Mouse (Mus musculus) brain, embryonic 14.5 days (tissue): ENCODE data around the gene Sypl2. TPM values are rescaled to one million over a fixed set of nuclear protein-coding genes. Genes with fewer than 3 reads are reported as not detected.

Experiments
- DNase-seq: peaks from one replicate; pipeline ENCODE4 v3.0.0-alpha.2; 2011; ENCODE audit warnings: low read depth
- CTCF ChIP-seq: fragments of 200-500 bp; IDR thresholded peaks from 2 replicates; pipeline ENCODE4 v1.5.1; 2012; ENCODE audit warnings: inconsistent platforms, mild to moderate bottlenecking, moderate library complexity, borderline replicate concordance; ENCODE audit not compliant: insufficient read depth, insufficient read length; ENCODE audit errors: extremely low read depth
- POLR2A ChIP-seq: fragments of 200-500 bp; IDR thresholded peaks from 2 replicates; pipeline ENCODE4 v1.6.1; 2012; ENCODE audit warnings: mild to moderate bottlenecking, inconsistent platforms, borderline replicate concordance; ENCODE audit not compliant: poor library complexity, insufficient read depth, insufficient read length, severe bottlenecking; ENCODE audit errors: extremely low read depth
- polyA plus RNA-seq: library from polyadenylated mRNA; depleted of rRNA; stranded (reverse); fragments of >200 nt; gene quantifications from 2 replicates; pipeline ENCODE4 v1.2.3, GENCODE M21; 2012; rRNA removed

Sypl2 gene
- polyA plus RNA-seq, 1 experiment, result 1.0 TPM

- DNase-seq, result peak; percentile 21
- TF ChIP-seq POLR2A (no peak), CTCF (no peak)
Measured at GRCm38 (mm10) chr3:108167499-108167898, 58.9 kb downstream of the Sypl2 start.

GRCm38 (mm10) chr3:108166486-108167211, 59.8 kb downstream of the Sypl2 start:
- DNase-seq, result peak; percentile 88
- peak; percentile 45; the same call in 1 of the 2 replicates for TF ChIP-seq CTCF
- TF ChIP-seq POLR2A, result no peak

- no peak for TF ChIP-seq CTCF
- no peak for TF ChIP-seq POLR2A
- peak; percentile 35 for DNase-seq
Measured at GRCm38 (mm10) chr3:108165532-108166315, 60.7 kb downstream of the Sypl2 start.

- peak; percentile 91 for DNase-seq
Measured at GRCm38 (mm10) chr3:108164807-108165206, 61.6 kb downstream of the Sypl2 start.

GRCm38 (mm10) chr3:108164091-108164490, 62.4 kb downstream of the Sypl2 start:
- TF ChIP-seq POLR2A (no peak), CTCF (no peak)

More at GRCm38 (mm10) chr3:108164807-108165206, 61.6 kb downstream of the Sypl2 start:
- peak; percentile 99 for TF ChIP-seq CTCF
- no peak for TF ChIP-seq POLR2A

More at GRCm38 (mm10) chr3:108164091-108164490, 62.4 kb downstream of the Sypl2 start:
- no peak for DNase-seq

Other genes starting within 250 kb of the Sypl2 start
- 5.8 and 6.9 TPM in 2 replicates for gene Gstm2, start 240.2 kb downstream of the Sypl2 start, polyA plus RNA-seq
- gene Gstm1, start 208.7 kb downstream of the Sypl2 start, polyA plus RNA-seq, result 33.4 and 38.5 TPM in 2 replicates
- gene Gstm4, start 181.8 kb downstream of the Sypl2 start, polyA plus RNA-seq, result 13.2 and 15.3 TPM in 2 replicates
- gene Ampd2, start 140.0 kb downstream of the Sypl2 start, polyA plus RNA-seq, result 111 and 118 TPM in 2 replicates
- 0.05 and 0.18 TPM in 2 replicates for gene Gnat2, start 133.9 kb downstream of the Sypl2 start, polyA plus RNA-seq
- 79.0 and 86.6 TPM in 2 replicates for gene Gnai3, start 80.5 kb downstream of the Sypl2 start, polyA plus RNA-seq
- 1.5 and 2.6 TPM in 2 replicates for gene Gpr61, start 71.8 kb downstream of the Sypl2 start, polyA plus RNA-seq
- gene Amigo1, start 40.3 kb downstream of the Sypl2 start, polyA plus RNA-seq, result 19.5 and 25.0 TPM in 2 replicates
- 8.4 and 8.7 TPM in 2 replicates for gene Cyb561d1, start 25.4 kb downstream of the Sypl2 start, polyA plus RNA-seq
- gene Atxn7l2, start 15.7 kb downstream of the Sypl2 start, polyA plus RNA-seq, result 50.1 and 55.9 TPM in 2 replicates
- 135 and 166 TPM in 2 replicates for gene Psma5, start 30.3 kb upstream of the Sypl2 start, polyA plus RNA-seq
- gene Sort1, start 57.4 kb upstream of the Sypl2 start, polyA plus RNA-seq, result 74.2 and 79.2 TPM in 2 replicates
- 0.10 and 0.12 TPM in 2 replicates for gene Mybphl, start 138.3 kb upstream of the Sypl2 start, polyA plus RNA-seq
- 27.1 and 71.0 TPM in 2 replicates for gene Psrc1, start 157.2 kb upstream of the Sypl2 start, polyA plus RNA-seq
- 64.9 and 101 TPM in 2 replicates for gene Celsr2, start 188.9 kb upstream of the Sypl2 start, polyA plus RNA-seq
- gene Sars, start 218.6 kb upstream of the Sypl2 start, polyA plus RNA-seq, result 120 and 161 TPM in 2 replicates